Mouse (Mus musculus): Measurements from ENCODE around the gene Ank3. TPM values are rescaled to one million over a fixed set of nuclear protein-coding genes. Genes with fewer than 3 reads are reported as not detected.

Ank3 gene
- polyA plus RNA-seq, 1 experiment, result 183 TPM

DNA sequence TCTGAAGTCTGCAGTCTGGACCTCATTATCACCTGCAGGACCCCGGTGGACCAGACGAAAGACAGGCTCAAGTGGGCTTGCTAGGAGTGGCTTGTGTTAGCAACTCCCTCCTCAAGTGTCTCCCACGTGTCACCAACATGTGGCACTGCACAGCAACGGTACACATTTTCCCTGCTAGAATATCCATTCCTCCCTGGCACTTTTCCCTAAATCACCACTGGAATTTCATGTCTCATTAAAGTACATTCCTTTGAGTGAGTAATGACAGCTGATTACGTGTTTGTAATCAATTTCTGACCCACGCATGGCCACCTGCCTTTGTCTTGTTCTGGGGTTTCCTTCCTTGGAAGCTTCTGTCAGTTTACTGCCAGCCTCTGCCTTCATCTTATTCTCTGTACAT is 230.2 kb downstream of the Ank3 start:
- no peak for DNase-seq (ENCODE audit: low read depth)
- TF ChIP-seq POLR2A (IDR thresholded peaks at IDR 0.05; ENCODE audit: borderline replicate concordance, extremely low read depth, insufficient read depth, insufficient read length, poor library complexity, severe bottlenecking) (no peak), CTCF (IDR thresholded peaks at IDR 0.05; ENCODE audit: borderline replicate concordance, extremely low read depth, insufficient read depth, insufficient read length) (no peak)

GRCm38 (mm10) chr10:69630802-69631388 is 232.3 kb downstream of the Ank3 start:
- TF ChIP-seq POLR2A (IDR thresholded peaks at IDR 0.05; ENCODE audit: borderline replicate concordance, extremely low read depth, insufficient read depth, insufficient read length, poor library complexity, severe bottlenecking) (no peak), CTCF (IDR thresholded peaks at IDR 0.05; ENCODE audit: borderline replicate concordance, extremely low read depth, insufficient read depth, insufficient read length) (no peak)
- DNase-seq (ENCODE audit: low read depth), result peak; percentile 38

- no peak for TF ChIP-seq CTCF (IDR thresholded peaks at IDR 0.05; ENCODE audit: borderline replicate concordance, extremely low read depth, insufficient read depth, insufficient read length)
- no peak for TF ChIP-seq POLR2A (IDR thresholded peaks at IDR 0.05; ENCODE audit: borderline replicate concordance, extremely low read depth, insufficient read depth, insufficient read length, poor library complexity, severe bottlenecking)
Measured at GRCm38 (mm10) chr10:69632885-69633284, 234.3 kb downstream of the Ank3 start.

DNA sequence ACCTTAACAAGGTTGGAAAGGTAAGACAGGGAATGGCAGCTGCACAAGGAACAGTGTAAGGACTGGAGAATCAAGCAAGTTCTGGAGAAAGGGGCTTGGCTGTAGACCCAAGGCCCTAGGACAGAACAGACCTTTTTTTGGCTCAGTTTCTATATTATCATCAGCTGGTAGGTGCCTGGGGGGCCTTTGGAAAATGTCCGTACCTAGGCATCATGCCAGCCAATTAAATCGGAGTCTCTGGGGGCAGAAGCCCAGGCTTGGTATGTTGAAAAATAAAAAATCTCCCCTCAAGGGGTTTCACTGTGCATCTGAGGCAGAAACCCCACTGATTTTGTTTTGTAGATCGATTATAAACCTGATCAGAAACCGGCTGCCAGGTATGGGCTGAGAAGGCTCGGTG is 236.3 kb downstream of the Ank3 start:
- peak; percentile 55 for DNase-seq (ENCODE audit: low read depth)

More at GRCm38 (mm10) chr10:69632885-69633284, 234.3 kb downstream of the Ank3 start:
- no peak for DNase-seq (ENCODE audit: low read depth)

DNA sequence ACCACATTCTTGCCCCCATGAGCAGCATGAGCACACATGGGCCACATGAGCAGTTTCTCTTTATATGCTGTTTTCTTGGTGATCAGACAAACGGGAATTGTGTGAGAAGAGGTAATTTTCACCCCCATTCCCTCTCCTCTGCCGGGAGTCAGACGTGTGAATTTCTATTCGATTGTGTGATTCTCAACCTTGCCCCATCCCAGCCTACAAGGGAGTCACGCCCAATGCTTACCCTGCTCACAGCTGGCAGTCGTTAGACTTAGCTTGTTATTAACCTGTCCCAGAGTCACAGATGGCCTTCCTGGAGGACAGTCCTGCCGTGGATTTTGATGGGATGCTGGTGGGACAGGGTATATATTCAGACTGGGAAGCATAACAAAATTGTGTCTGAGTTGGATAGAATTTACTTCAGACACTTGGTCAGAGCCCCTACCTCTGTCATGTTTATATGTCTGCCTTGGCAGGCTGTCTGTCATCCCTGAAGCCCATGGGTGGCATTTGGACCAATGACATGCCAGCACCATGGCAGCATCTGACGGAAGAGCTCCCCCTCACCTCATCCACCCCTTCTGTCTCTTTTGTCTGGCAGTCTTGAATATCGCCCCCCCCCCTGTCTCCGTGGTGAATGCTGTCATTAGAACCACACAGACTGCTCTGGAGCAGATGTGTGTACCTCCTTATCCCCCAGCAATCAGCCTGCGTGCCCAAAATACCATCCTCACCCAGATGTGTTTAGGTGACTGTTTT is 237.5 kb downstream of the Ank3 start:
- no peak for TF ChIP-seq POLR2A (IDR thresholded peaks at IDR 0.05; ENCODE audit: borderline replicate concordance, extremely low read depth, insufficient read depth, insufficient read length, poor library complexity, severe bottlenecking)
- no peak for TF ChIP-seq CTCF (IDR thresholded peaks at IDR 0.05; ENCODE audit: borderline replicate concordance, extremely low read depth, insufficient read depth, insufficient read length)
- DNase-seq (ENCODE audit: low read depth), result peak; percentile 78

More for the DNA sequence above, 236.3 kb downstream of the Ank3 start:
- no peak for TF ChIP-seq CTCF (IDR thresholded peaks at IDR 0.05; ENCODE audit: borderline replicate concordance, extremely low read depth, insufficient read depth, insufficient read length)

- no peak for DNase-seq (ENCODE audit: low read depth)
- peak; percentile 16; the same call in 1 of the 2 replicates for TF ChIP-seq CTCF (IDR thresholded peaks at IDR 0.05; ENCODE audit: borderline replicate concordance, extremely low read depth, insufficient read depth, insufficient read length)
- no peak for TF ChIP-seq POLR2A (IDR thresholded peaks at IDR 0.05; ENCODE audit: borderline replicate concordance, extremely low read depth, insufficient read depth, insufficient read length, poor library complexity, severe bottlenecking)
Measured at GRCm38 (mm10) chr10:69639138-69639537, 240.6 kb downstream of the Ank3 start.

DNA sequence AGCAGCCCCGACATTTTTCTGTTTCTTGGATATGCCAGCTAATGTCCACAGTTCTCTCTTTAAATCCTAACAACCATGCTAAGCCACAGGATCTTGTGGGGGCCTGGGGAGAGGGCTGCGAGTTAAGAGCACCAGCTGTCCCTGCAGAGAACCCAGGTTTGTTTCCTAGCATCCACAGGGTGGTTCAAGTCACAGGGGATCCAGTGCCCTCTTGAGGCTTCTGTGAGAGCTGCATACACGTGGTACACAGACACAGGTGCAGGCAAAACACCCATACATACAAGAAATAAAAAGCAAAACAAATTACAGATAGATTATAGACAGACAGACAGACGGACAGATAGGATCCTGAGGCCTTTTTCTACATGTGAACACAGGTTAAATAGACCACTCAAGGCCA is 242.0 kb downstream of the Ank3 start:
- peak; percentile 24; the same call in 1 of the 2 replicates for TF ChIP-seq CTCF (IDR thresholded peaks at IDR 0.05; ENCODE audit: borderline replicate concordance, extremely low read depth, insufficient read depth, insufficient read length)
- no peak for TF ChIP-seq POLR2A (IDR thresholded peaks at IDR 0.05; ENCODE audit: borderline replicate concordance, extremely low read depth, insufficient read depth, insufficient read length, poor library complexity, severe bottlenecking)
- no peak for DNase-seq (ENCODE audit: low read depth)

GRCm38 (mm10) chr10:69643481-69643880 is 244.9 kb downstream of the Ank3 start:
- no peak for DNase-seq (ENCODE audit: low read depth)
- TF ChIP-seq POLR2A (IDR thresholded peaks at IDR 0.05; ENCODE audit: borderline replicate concordance, extremely low read depth, insufficient read depth, insufficient read length, poor library complexity, severe bottlenecking) (no peak), CTCF (IDR thresholded peaks at IDR 0.05; ENCODE audit: borderline replicate concordance, extremely low read depth, insufficient read depth, insufficient read length) (no peak)

DNA sequence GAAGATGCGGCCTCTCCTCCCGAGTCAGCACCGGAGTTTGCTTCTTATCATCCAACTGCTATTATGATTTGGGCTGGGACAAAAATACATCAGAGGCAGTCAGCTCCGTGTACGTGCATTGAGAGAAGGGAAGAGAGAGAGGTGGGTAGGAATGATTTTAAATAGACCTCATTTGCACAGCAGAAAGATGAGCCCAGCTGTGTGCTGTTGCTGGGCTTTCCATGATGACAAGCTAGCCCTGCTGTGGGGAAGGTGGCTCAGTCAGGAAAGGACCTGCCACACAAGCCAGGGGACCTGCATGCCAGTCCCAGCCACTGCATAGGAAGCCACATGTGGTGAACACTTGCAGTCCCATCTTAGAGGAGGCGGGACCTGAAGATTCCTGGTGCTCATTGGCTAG is 245.4 kb downstream of the Ank3 start:
- DNase-seq (ENCODE audit: low read depth), result no peak
- TF ChIP-seq CTCF (IDR thresholded peaks at IDR 0.05; ENCODE audit: borderline replicate concordance, extremely low read depth, insufficient read depth, insufficient read length) (no peak), POLR2A (IDR thresholded peaks at IDR 0.05; ENCODE audit: borderline replicate concordance, extremely low read depth, insufficient read depth, insufficient read length, poor library complexity, severe bottlenecking) (no peak)

DNA sequence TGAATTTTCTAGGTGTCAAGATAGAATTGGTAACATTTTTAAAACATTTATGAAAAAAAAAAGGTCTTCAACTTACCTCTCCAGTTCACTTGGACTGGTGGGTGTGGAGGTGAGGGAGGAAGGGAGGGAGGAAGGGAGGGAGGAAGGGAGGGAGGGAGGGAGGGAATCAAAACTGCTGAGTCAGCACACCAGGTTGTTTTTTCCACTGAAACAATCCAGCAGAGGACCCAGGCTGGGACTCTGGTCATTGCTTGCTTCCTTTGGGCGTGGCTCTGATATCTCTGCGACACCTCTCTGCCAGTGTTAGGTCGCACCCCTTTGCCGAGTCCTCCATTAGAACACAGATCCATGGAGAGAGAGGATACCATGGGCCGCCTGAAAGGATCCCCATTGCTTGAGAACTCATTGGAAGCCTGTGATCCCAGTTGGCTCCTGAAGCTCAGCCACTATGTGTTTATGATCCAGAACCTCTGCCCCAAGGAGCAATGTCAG is 246.8 kb downstream of the Ank3 start:
- TF ChIP-seq CTCF (IDR thresholded peaks at IDR 0.05; ENCODE audit: borderline replicate concordance, extremely low read depth, insufficient read depth, insufficient read length), result no peak
- no peak for TF ChIP-seq POLR2A (IDR thresholded peaks at IDR 0.05; ENCODE audit: borderline replicate concordance, extremely low read depth, insufficient read depth, insufficient read length, poor library complexity, severe bottlenecking)
- no peak for DNase-seq (ENCODE audit: low read depth)

DNA sequence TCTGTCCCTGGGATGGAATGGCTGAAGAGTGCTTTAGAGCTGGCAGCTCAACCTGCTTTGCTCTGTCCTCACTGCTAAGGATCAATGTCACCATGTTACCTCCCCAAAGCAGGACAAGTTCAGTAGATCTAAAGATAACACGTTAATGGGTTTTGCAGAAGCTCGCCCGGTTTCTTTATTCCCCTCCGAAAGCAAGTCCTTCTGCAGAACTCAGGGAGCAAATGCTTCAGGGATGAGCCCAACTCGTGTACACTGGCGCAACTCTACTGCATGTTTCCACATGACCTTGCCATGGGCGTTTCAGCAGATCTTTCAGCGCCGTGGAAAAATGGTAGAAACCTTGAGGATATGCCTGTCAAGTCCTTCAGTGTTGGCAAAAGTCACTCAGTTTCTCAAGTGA is 247.4 kb downstream of the Ank3 start:
- no peak for TF ChIP-seq CTCF (IDR thresholded peaks at IDR 0.05; ENCODE audit: borderline replicate concordance, extremely low read depth, insufficient read depth, insufficient read length)
- no peak for TF ChIP-seq POLR2A (IDR thresholded peaks at IDR 0.05; ENCODE audit: borderline replicate concordance, extremely low read depth, insufficient read depth, insufficient read length, poor library complexity, severe bottlenecking)
- DNase-seq (ENCODE audit: low read depth), result no peak

DNA sequence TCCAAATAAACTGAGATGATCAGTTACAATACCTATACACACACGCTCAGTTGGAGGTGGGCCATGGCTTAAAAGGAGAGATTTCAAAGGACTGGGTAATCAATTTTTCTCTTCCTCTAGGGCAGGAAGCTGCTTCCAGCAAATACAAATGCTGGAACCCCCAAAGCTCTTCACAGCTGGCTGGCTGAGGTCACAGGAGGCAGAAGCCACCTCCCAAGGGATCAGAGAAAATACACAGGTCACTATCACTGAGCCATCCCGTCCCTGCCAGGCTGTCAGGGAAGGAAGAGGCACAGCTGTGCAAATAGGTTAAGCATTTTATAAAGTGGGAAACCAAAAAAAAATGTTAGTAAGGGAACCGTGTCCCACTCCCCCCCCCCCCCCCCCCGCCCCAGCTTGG is 251.5 kb downstream of the Ank3 start:
- TF ChIP-seq POLR2A (IDR thresholded peaks at IDR 0.05; ENCODE audit: borderline replicate concordance, extremely low read depth, insufficient read depth, insufficient read length, poor library complexity, severe bottlenecking), result no peak
- TF ChIP-seq CTCF (IDR thresholded peaks at IDR 0.05; ENCODE audit: borderline replicate concordance, extremely low read depth, insufficient read depth, insufficient read length), result no peak
- DNase-seq (ENCODE audit: low read depth), result no peak

All from brain, embryonic 14.5 days (tissue).